In the genomic region with DNA sequence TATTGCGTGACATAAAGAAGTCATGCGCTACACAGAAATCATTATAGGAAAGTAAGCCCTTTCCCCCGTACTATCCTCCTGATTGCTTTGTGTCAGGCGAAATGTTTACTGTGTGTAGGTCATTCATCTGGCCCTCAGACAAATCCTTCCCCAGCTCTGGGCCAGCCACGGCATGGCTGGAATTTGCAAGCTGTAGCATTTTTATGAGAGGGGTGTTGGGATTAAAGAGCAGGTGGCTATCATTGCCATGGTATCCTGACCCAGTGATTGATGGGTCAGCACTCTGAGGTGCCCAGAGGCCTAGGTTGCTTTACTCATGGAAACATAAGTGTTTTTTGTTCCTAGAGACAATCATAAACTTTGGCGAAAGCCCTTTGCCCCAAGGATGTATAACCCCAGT, we compare ENCODE assay signal across 20 mouse cellular contexts. TPM values are rescaled to one million over a fixed set of nuclear protein-coding genes. Genes with fewer than 3 reads are reported as not detected.
"Had no signal": no experiment of that assay in that cellular context is flagged by ENCODE, and none has a peak within 500 bp of the region (broad histone marks: within the 10 kb centered on the region; RNA-seq: fewer than 3 reads in every experiment).

No protein-coding gene starts in this region.

- H3K27me3 ChIP-seq: limb, embryonic 12.5 days; limb, embryonic 15.5 days; neural tube, embryonic 12.5 days; neural tube, embryonic 15.5 days had no signal

- H3K4me1 ChIP-seq: limb, embryonic 15.5 days had no signal

- H3K4me3 ChIP-seq: limb, embryonic 12.5 days; limb, embryonic 15.5 days; neural tube, embryonic 12.5 days; neural tube, embryonic 15.5 days had no signal

- H3K27ac ChIP-seq: limb, embryonic 12.5 days; limb, embryonic 15.5 days; liver, embryonic 14.5 days; macrophage; neural tube, embryonic 12.5 days; neural tube, embryonic 15.5 days; stomach, postnatal 0 days had no signal

- H3K9ac ChIP-seq: limb, embryonic 12.5 days; limb, embryonic 15.5 days; liver, postnatal 0 days; lung, embryonic 14.5 days; neural tube, embryonic 12.5 days; neural tube, embryonic 15.5 days had no signal

- H3K9me3 ChIP-seq: limb, embryonic 12.5 days; limb, embryonic 15.5 days; neural tube, embryonic 12.5 days; neural tube, embryonic 15.5 days had no signal

- H3K36me3 ChIP-seq: limb, embryonic 12.5 days; limb, embryonic 15.5 days; neural tube, embryonic 12.5 days; neural tube, embryonic 15.5 days had no signal

- ATAC-seq: hindbrain, postnatal 0 days; inflammation-experienced regulatory T-cells, adult 6 months; intestine, embryonic 16.5 days; liver, postnatal 0 days; lung, postnatal 0 days had no signal

- DNase-seq: liver, postnatal 0 days; lung, embryonic 14.5 days; right cerebral cortex, adult 18-20 months; right cerebral cortex, postnatal 14 days; right cerebral cortex, postnatal 4 days; thymus, adult 2 months; thymus, postnatal 14 days; thymus, postnatal 4 days had no signal

- H3K4me2 ChIP-seq: limb, embryonic 15.5 days; lung, embryonic 14.5 days; midbrain, embryonic 11.5 days; neural tube, embryonic 12.5 days; neural tube, embryonic 15.5 days had no signal

RNA-seq across cellular contexts. Expression of a gene that starts 35.2 kb away (rescaled TPM):
- polyA plus RNA-seq: inflammation-experienced regulatory T-cells, adult 6 months; lung, postnatal 0 days; macrophage had no signal
